Comparison of ENCODE assay signal across 12 mouse cellular contexts in genomic region chr14:8549108-8549507, GRCm38 (mm10).
"Had no signal": no experiment of that assay in that cellular context is flagged by ENCODE, and none has a peak within 500 bp of the region (broad histone marks: within the 10 kb centered on the region; RNA-seq: fewer than 3 reads in every experiment).

No protein-coding gene starts in this region.

- DNase-seq: lung, adult 18-20 months; lung, embryonic 14.5 days; lung, postnatal 10 days; lung, postnatal 4 days; retina, postnatal 1 day; right cerebral cortex, adult 18-20 months; right cerebral cortex, postnatal 25 days; right cerebral cortex, postnatal 4 days; spleen, adult 18-20 months; thymus, adult 2 months; thymus, postnatal 25 days; thymus, postnatal 4 days had no signal
